Mouse (Mus musculus) macrophage (primary cell): ENCODE measurements around the gene Arhgef33. TPM values are rescaled to one million over a fixed set of nuclear protein-coding genes. Genes with fewer than 3 reads are reported as not detected.

Experiments
- H3K27ac ChIP-seq: fragments of 350-480 bp; formaldehyde crosslinking; 2 replicates; pipeline ENCODE4 v1.9.0; 2021
- H3K36me3 ChIP-seq: fragments of 350-480 bp; formaldehyde crosslinking; 2 replicates; pipeline ENCODE4 v1.9.0; 2021; ENCODE audit errors: inconsistent target
- H3K4me3 ChIP-seq: fragments of 350-480 bp; formaldehyde crosslinking; 2 replicates; pipeline ENCODE4 v1.9.0; 2021; ENCODE audit errors: inconsistent target
- H3K79me2 ChIP-seq: fragments of 350-480 bp; formaldehyde crosslinking; 2 replicates; pipeline ENCODE4 v1.9.0; 2021; ENCODE audit errors: inconsistent target
- WGBS: methylation state at CpG from one replicate; pipeline ENCODE4 v1.1.7; 2026; ENCODE audit warnings: inconsistent platforms; ENCODE audit not compliant: missing documents; 5-methylcytosine and 5-hydroxymethylcytosine counted together
- polyA plus RNA-seq: library from polyadenylated mRNA; stranded (reverse); fragments of 250-400 nt; gene quantifications from 3 replicates; pipeline ENCODE4 v1.2.4, GENCODE M21; 2018; ENCODE audit warnings: inconsistent platforms

Arhgef33 gene
- polyA plus RNA-seq, 1 experiment from 2014 or later: 0.32 TPM

DNA sequence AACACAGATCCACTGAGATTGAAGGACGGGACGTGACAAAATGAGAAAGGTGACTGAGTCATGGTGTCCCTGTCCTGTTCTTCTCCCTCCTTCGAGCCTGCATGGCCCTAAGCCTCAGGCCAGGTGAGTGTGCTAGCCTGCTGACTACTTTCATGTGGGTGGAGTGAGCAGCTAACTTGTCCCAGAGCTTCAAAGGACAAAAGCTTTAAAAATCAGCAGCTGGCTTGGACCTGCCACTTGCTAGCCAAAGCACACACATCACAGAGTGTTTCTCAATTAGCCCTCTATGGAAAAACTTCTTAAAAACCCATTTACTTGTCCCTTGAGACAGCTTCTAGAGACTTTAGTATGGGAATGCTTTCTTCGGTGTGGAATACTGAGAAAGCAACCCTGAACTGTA is 5.2 kb downstream of the Arhgef33 start:
- WGBS: 88% methylated on average over 4 of the region's 4 CpGs
- Histone ChIP-seq H3K4me3 (no peak overlapping the region), H3K79me2 (no peaks in the 10 kb centered on the region), H3K36me3 (no peaks in the 10 kb centered on the region), H3K27ac (no peak overlapping the region)

DNA sequence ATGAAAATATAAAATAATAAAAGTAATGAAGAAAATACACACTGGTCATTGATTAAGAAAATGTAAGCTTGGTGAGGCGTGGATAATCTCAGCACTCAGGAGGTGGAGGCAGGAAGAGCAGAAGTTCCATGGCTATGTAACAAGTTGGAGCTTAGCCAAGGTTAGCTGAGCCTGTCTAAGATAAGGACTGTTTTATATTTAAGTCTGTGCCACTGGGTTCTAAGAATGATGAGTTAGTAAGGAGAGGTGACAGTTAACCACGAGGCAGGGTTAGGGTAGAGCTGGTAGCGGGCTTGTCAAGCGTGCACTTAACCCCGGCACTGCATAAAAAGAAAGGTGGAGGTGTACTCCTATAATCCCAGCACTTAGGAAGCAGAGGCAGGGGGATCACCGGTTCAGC is 15.0 kb downstream of the Arhgef33 start:
- H3K4me3 ChIP-seq: no peak overlapping the region
- H3K79me2 ChIP-seq: no peaks in the 10 kb centered on the region
- 73% methylated on average over 6 of the region's 6 CpGs for WGBS
- H3K36me3 ChIP-seq: no peaks in the 10 kb centered on the region
- no peak overlapping the region for H3K27ac ChIP-seq

GRCm38 (mm10) chr17:80323015-80323414 is 15.8 kb downstream of the Arhgef33 start:
- Histone ChIP-seq H3K27ac (no peak overlapping the region), H3K36me3 (no peaks in the 10 kb centered on the region), H3K4me3 (no peak overlapping the region), H3K79me2 (no peaks in the 10 kb centered on the region)
- 69% methylated on average over 4 of the region's 4 CpGs for WGBS

DNA sequence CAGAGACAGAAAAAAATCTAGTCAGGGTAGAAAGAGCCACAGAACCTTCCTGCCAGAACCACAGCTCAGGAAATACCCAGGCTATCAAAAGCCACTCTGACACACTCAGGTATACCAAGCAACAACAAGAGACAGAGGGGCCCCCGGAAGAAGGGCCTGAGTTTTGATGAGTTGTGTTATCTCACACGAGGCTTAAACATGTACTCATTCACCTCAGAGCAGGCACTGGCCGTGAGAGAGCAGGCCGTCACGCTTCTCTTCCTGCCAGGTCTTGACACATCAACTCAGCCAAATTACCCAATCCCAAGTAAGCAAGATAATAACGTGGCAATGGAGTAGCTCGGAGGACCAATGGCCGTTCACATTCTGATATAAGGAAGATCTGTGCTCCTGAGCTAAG is 16.5 kb downstream of the Arhgef33 start:
- H3K27ac ChIP-seq: no peak overlapping the region
- 30% methylated on average over 8 of the region's 8 CpGs for WGBS
- no peak overlapping the region for H3K4me3 ChIP-seq
- no peaks in the 10 kb centered on the region for H3K79me2 ChIP-seq
- no peaks in the 10 kb centered on the region for H3K36me3 ChIP-seq

GRCm38 (mm10) chr17:80324521-80324920 is 17.3 kb downstream of the Arhgef33 start:
- WGBS: 99% methylated on average over 7 of the region's 7 CpGs
- H3K27ac ChIP-seq: no peak overlapping the region
- H3K4me3 ChIP-seq: no peak overlapping the region
- H3K36me3 ChIP-seq: no peaks in the 10 kb centered on the region
- H3K79me2 ChIP-seq: no peaks in the 10 kb centered on the region

GRCm38 (mm10) chr17:80325456-80325855 is 18.2 kb downstream of the Arhgef33 start:
- 94% methylated on average over 5 of the region's 5 CpGs for WGBS
- H3K36me3 ChIP-seq: no peaks in the 10 kb centered on the region
- no peak overlapping the region for H3K27ac ChIP-seq

GRCm38 (mm10) chr17:80326431-80326830 is 19.2 kb downstream of the Arhgef33 start:
- H3K36me3 ChIP-seq: no peaks in the 10 kb centered on the region
- no peak overlapping the region for H3K27ac ChIP-seq
- WGBS: 91% methylated on average over 3 of the region's 3 CpGs
- no peaks in the 10 kb centered on the region for H3K79me2 ChIP-seq
- no peak overlapping the region for H3K4me3 ChIP-seq

More at GRCm38 (mm10) chr17:80325456-80325855, 18.2 kb downstream of the Arhgef33 start:
- Histone ChIP-seq H3K4me3 (no peak overlapping the region), H3K79me2 (no peaks in the 10 kb centered on the region)

DNA sequence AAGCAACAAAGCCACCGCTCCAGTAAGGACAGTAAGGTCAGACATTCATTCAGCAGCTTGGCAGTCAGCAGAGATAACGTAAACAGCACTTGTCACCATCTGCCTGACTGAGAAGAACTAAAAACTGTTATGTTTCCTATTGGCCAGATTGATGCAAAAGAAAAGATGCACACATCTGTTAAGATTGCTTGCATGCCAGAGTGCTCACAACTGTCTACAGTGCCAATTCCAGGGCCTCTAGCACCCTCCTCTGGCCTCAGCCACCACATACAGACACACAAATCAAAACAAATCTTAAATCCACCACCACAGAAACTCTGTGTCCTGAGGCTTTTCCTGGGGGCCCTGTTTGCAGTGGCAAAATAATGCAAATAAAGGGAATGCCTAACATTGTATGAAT is 25.2 kb downstream of the Arhgef33 start:
- 93% methylated on average over 2 of the region's 2 CpGs for WGBS

GRCm38 (mm10) chr17:80345277-80345676 is 38.1 kb downstream of the Arhgef33 start:
- Histone ChIP-seq H3K4me3 (no peak overlapping the region), H3K36me3 (no peaks in the 10 kb centered on the region), H3K79me2 (no peaks in the 10 kb centered on the region), H3K27ac (no peak overlapping the region)
- 94% methylated on average over 4 of the region's 4 CpGs for WGBS

More for the DNA sequence above, 25.2 kb downstream of the Arhgef33 start:
- Histone ChIP-seq H3K79me2 (no peaks in the 10 kb centered on the region), H3K36me3 (no peaks in the 10 kb centered on the region), H3K4me3 (no peak overlapping the region), H3K27ac (no peak overlapping the region)

DNA sequence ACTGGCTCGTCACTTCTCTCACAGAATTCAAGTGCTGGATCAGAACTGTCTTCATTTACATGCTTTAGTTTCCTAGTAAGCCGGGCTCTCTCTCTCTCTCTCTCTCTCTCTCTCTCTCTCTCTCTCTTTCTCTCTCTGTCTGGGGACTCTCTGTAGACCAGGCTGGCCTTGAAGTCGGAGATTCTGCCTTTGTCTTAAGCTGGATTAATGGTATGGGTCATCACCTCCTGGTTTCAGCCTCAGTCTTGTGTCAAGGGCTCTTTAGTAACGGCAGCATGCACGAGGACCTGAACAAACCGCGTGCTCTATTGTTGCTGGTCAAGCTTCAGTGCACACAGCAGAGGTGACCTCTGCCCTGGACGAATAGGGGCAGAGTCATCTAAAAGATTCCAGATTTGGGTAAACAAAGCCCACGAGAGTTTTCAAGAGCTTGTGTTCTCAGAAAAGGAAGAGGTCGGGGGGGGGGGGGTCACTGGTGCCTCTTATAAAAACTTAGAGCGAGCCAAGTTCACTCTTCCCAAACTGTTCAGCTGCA is 39.5 kb downstream of the Arhgef33 start:
- Histone ChIP-seq H3K79me2 (no peaks in the 10 kb centered on the region), H3K27ac (no peak overlapping the region), H3K36me3 (no peaks in the 10 kb centered on the region), H3K4me3 (no peak overlapping the region)
- WGBS: 83% methylated on average over 11 of the region's 11 CpGs

DNA sequence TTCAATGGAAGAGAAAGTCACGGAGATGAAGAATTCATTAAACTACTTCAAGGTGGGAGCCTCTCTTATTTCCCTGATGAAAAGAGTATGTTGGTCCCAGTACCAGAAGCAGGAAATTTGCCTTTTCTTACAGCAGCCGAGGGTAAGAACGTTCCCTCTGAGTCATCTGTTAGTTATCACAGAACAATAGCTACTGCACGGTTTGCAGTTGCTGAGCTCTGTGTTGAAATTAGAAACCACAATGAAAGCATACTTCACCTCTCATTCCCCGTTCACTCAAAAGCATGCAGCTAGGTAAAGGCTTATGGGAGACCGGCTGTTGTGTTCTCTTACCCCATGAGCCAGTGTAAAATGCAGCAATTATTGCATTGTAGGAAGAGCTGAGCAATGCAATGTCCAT is 40.0 kb downstream of the Arhgef33 start:
- WGBS: 74% methylated on average over 6 of the region's 6 CpGs
- H3K36me3 ChIP-seq: no peaks in the 10 kb centered on the region

DNA sequence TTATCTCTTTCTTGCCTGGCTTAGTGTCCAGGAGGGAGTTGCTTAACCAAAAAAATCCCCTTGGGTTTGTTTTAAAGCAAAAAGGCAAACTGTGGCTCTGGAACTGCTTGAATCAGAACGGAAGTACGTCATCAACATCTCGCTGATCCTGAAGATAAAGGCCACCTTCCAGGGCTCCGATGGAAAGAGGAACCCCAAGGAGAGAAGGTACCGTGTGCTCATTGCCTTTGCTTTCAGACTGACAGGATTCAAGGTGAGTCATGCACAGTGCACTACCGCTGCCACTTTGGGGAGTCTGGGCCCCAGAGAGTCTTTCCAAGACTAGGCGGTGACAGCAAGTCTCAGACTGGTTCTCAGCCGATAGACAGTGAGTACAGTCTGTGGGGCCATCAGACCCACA is 53.0 kb downstream of the Arhgef33 start:
- H3K36me3 ChIP-seq: no peaks in the 10 kb centered on the region
- no peaks in the 10 kb centered on the region for H3K79me2 ChIP-seq
- H3K4me3 ChIP-seq: no peak overlapping the region
- WGBS: 63% methylated on average over 8 of the region's 8 CpGs
- H3K27ac ChIP-seq: no peak overlapping the region

More for the DNA sequence above, 40.0 kb downstream of the Arhgef33 start:
- Histone ChIP-seq H3K4me3 (no peak overlapping the region), H3K79me2 (no peaks in the 10 kb centered on the region), H3K27ac (no peak overlapping the region)

DNA sequence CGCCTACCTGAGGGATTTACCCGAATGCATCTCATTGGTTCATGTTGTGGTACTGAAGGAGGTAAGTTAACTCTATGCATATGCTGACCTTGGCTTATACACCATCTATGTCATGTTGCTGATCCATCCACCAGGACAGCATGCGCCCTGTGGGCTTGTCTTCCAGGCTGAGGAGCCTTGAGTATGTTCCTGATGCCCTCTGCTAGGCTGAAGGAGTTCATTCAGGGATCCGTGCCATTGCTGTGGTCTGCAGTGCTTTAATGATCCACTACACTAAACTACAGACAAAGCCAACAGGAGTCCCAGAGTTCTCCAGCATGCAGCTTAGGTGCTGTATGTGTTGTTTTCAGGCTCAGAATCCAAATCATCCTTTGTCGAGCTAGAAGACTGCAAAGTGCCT is 60.1 kb downstream of the Arhgef33 start:
- no peak overlapping the region for H3K4me3 ChIP-seq
- no peaks in the 10 kb centered on the region for H3K79me2 ChIP-seq
- WGBS: 96% methylated on average over 5 of the region's 5 CpGs
- H3K27ac ChIP-seq: no peak overlapping the region
- no peaks in the 10 kb centered on the region for H3K36me3 ChIP-seq

- Histone ChIP-seq H3K27ac (no peak overlapping the region), H3K36me3 (no peaks in the 10 kb centered on the region), H3K4me3 (no peak overlapping the region), H3K79me2 (no peaks in the 10 kb centered on the region)
- 91% methylated on average over 8 of the region's 9 CpGs for WGBS
Observed at GRCm38 (mm10) chr17:80368606-80369005, 61.4 kb downstream of the Arhgef33 start.

- Histone ChIP-seq H3K4me3 (no peak within 1 kb of the TSS), H3K27ac (no peak within 1 kb of the TSS), H3K79me2 (no peaks in the 10 kb centered on the region), H3K36me3 (no peaks in the 10 kb centered on the region)
- whole genome bisulfite sequencing: 8% methylated on average over 100 of the region's 102 CpGs
Observed at GRCm38 (mm10) chr17:80372989-80373725, 66.0 kb downstream of the Arhgef33 start, which contains the start of gene Gm10190. TSS of gene Gm10190 (minus strand) at chr17:80373541.
